Mouse (Mus musculus) embryonic stem cell, embryonic (primary cell): ENCODE measurements around the gene Ube2i.

Source experiments
- CTCF ChIA-PET, 4 experiments: fragments of 300-600 bp in 2 of 4; fragments of 350-600 bp in 2 of 4; sonication (Branson Sonifier 250); formaldehyde crosslinking; loops; one replicate each; lab custom pipeline; 2022; ENCODE audit warnings: inconsistent platforms in 2 of 4; lab: Charles Lee
- POLR2A ChIA-PET, 4 experiments: fragments of 300-600 bp in 2 of 4; fragments of 350-600 bp in 2 of 4; sonication (Branson Sonifier 250); formaldehyde crosslinking; loops; one replicate each; lab custom pipeline; 2022; ENCODE audit warnings: antibody characterized with exemption in 4 of 4, inconsistent platforms in 1 of 4; lab: Charles Lee

Gene Ube2i

DNA sequence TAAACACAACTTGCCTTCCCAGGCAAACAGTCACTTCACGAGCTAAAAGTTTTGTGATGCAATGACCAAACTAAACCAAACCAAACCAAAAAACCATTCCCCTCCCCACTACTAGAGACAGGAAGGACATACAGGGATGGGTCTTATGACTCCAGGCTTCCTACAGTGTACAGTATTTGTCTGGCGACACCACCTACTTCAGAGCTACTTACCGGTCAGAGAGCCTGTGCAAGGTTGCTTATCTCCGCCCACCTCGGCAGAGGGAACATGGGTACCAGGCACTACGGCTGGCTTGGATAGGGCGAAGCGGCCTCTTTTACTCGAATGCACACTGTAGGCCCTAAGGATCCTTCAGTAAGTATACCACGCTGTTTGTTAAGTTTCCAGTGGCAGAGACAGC is 2.1 kb downstream of the Ube2i start:
- ChIA-PET POLR2A (interaction anchor here (0.7 to 13.7 kb wide), 45 partner anchors 7 to 744 kb away, joined by 3 to 336 read pairs (median 5); partner anchors contain the start of genes Baiap3 (in 3 of the 4), Gnptg (in 2 of the 4), Tsr3 (in 2 of the 4) and BC003965 (in 1 of the 4)), CTCF (interaction anchor here (0.6 to 4.3 kb wide), 5 partner anchors 10 to 568 kb away, joined by 3 to 32 read pairs (median 4); no protein-coding TSS in a partner anchor)

- CTCF ChIA-PET, result interaction anchor here in 2 of 4 experiments (0.6 to 4.3 kb wide), 2 partner anchors 15 to 72 kb away, joined by 3 to 32 read pairs; no protein-coding TSS in a partner anchor
- POLR2A ChIA-PET, result interaction anchor here in 3 of 4 experiments (0.6 to 13.7 kb wide), 17 partner anchors 6 to 937 kb away, joined by 3 to 336 read pairs (median 8); partner anchors contain the start of genes Baiap3 (in 3 of the 3), Gnptg (in 2 of the 3), Tsr3 (in 2 of the 3) and Arhgdig (in 1 of the 3)
These were observed 3.6 kb downstream of the Ube2i start for GRCm38 (mm10) chr17:25270795-25271335.

DNA sequence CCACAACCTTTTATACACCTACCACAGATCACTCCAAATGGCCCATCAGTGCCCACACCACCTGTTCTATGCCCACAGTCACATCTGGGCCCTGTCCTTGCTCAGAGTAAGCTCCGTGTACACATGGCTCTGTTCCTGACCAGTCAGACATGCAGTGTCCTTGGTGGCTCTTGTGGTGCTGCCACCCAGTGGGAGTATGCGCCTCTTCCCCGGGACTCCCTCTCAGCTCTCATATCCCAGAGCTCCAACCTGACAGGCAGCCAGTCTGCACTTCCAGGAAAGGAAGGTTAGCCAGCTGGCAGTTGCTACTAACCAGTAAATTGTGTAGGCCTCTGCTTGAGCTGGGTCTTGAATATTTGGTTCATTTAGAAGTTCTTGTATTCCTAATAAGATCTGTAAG is 10.0 kb downstream of the Ube2i start:
- ChIA-PET CTCF (interaction anchor here in 3 of 4 experiments (0.6 to 2.0 kb wide), 12 partner anchors 8 to 147 kb away, joined by 3 to 8 read pairs (median 4); partner anchors contain the start of genes Ube2i (in 2 of the 3), Baiap3 (in 1 of the 3), Gnptg (in 1 of the 3) and Tsr3 (in 1 of the 3)), POLR2A (interaction anchor here in 3 of 4 experiments (0.6 to 13.7 kb wide), 17 partner anchors 8 to 254 kb away, joined by 3 to 336 read pairs (median 3); partner anchors contain the start of genes Ube2i (in 3 of the 3), Baiap3 (in 2 of the 3), BC003965 (in 1 of the 3) and Gnptg (in 1 of the 3))

DNA sequence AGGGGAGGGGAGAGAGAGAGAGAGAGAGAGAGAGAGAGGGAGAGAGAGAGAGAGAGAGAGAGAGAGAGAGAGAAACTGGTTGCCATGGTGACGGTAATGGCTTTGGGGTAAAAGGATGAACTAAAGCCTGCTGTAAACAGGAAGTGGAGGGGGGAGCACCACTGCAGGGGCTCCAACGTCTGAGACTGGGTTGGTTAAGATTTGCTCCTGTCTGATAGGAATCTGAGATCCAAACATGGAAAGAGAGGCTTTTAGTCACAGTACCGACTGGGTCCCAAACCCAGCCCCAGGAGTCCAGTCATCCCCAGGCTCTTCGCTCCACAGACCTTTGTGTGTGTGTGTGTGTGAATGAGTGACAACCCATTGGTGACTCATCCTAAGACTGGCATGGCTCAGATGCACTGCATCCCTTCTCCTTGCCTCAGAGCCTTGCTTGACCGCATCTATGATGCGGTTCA is 16.6 kb downstream of the Ube2i start:
- ChIA-PET CTCF (interaction anchor here in 1 of 4 experiments (0.8 kb wide), 1 partner anchor 16 kb away, joined by 3 read pairs; no protein-coding TSS in a partner anchor), POLR2A (interaction anchor here in 2 of 4 experiments (0.9 to 3.3 kb wide), 4 partner anchors 10 to 21 kb away, joined by 3 to 52 read pairs (median 12); partner anchors contain the start of gene Ube2i (in 1 of the 2))

- ChIA-PET CTCF (interaction anchor here in 3 of 4 experiments (0.6 to 1.6 kb wide), 11 partner anchors 8 to 333 kb away, joined by 3 to 11 read pairs (median 3); partner anchors contain the start of genes Gnptg (in 1 of the 3), Mapk8ip3 (in 1 of the 3) and Tsr3 (in 1 of the 3)), POLR2A (interaction anchor here (0.7 to 22.9 kb wide), 19 partner anchors 9 to 640 kb away, joined by 3 to 336 read pairs (median 6); partner anchors contain the start of genes Gnptg (in 3 of the 4), Tsr3 (in 3 of the 4), Ube2i (in 2 of the 4) and Cacna1h (in 1 of the 4))
These were observed 18.2 kb downstream of the Ube2i start, which contains the start of gene Baiap3 for GRCm38 (mm10) chr17:25256140-25256754. Gene Baiap3, minus strand, starts transcription at chr17:25256364.

DNA sequence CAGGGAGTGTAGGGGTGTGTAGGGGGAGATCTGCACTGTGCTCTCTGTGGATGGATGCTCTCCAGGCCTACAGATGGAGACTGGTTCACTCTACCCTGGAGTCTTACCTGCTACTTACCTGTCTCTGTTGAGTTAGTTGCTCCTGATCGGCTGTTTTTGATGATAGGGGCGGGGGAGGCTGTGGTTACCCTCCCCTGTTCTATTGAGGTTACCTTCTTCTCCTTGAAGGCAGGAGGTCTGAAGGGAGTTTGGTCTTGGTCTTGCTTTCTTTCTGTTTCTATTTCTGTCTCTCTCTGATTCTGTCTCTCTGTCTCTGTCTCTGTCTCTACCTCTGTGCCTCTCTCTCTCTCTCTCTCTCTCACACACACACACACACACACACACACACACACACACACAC is 19.3 kb downstream of the Ube2i start:
- ChIA-PET CTCF (interaction anchor here in 2 of 4 experiments (0.7 to 1.9 kb wide), 5 partner anchors 9 to 318 kb away, joined by 3 to 7 read pairs (median 4); partner anchors contain the start of gene Mapk8ip3 (in 1 of the 2)), POLR2A (interaction anchor here (0.6 to 22.9 kb wide), 18 partner anchors 8 to 974 kb away, joined by 3 to 336 read pairs (median 6); partner anchors contain the start of genes Gnptg (in 4 of the 4), Tsr3 (in 4 of the 4), Ube2i (in 2 of the 4) and Nthl1 (in 1 of the 4))

DNA sequence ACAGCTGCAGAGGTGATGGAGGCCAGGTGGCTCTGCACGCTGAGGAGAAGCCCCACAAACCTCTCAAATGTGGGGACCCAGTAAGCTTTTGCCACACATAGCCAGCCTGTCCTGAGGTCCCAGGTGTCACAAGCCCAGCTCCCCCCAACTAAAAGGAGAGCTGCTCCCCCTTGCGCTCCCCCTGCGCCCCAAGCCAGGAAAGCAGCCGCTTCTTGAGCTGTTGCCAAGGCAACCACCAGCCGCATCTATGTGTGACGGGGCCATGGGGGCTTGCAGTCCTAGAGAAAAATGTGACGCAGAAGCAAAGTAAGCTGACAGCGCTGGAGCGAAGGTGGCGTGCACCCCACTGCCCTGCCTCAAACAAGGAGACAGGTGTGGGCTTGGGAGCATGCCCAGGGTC is 20.7 kb downstream of the Ube2i start:
- ChIA-PET CTCF (interaction anchor here in 3 of 4 experiments (1.0 to 1.9 kb wide), 4 partner anchors 10 to 16 kb away, joined by 3 to 7 read pairs (median 4); no protein-coding TSS in a partner anchor), POLR2A (interaction anchor here in 3 of 4 experiments (0.8 to 22.9 kb wide), 12 partner anchors 8 to 726 kb away, joined by 3 to 336 read pairs (median 10); partner anchors contain the start of genes Gnptg (in 3 of the 3), Tsr3 (in 3 of the 3), Ube2i (in 2 of the 3) and Nthl1 (in 1 of the 3))

DNA sequence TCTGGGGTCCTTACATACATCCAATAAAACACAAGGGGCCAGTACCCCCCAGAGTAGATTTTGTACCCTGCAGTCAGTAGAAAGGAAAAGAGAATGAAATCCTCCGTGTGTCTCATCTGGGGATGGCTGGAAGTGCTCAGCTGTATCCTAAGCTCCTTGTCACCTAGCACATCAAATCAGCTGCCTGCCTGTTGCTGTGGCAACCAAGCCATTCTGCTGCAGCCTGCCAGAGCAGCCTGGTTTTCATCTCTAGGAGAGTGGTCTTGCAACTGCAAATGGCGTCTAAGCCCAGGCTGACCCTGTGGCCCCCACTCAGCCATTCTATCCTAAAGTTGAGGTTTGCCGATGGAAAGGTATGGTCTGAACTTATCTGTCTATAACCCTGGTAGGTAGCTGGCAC is 21.8 kb downstream of the Ube2i start:
- ChIA-PET POLR2A (interaction anchor here in 2 of 4 experiments (0.9 to 22.9 kb wide), 6 partner anchors 7 to 21 kb away, joined by 3 to 336 read pairs (median 30); partner anchors contain the start of genes Ube2i (in 2 of the 2), Gnptg (in 1 of the 2) and Tsr3 (in 1 of the 2)), CTCF (no interaction called here)

- ChIA-PET CTCF (interaction anchor here in 1 of 4 experiments (0.6 kb wide), 1 partner anchor 511 kb away, joined by 4 read pairs; no protein-coding TSS in a partner anchor), POLR2A (interaction anchor here in 2 of 4 experiments (0.6 to 22.9 kb wide), 5 partner anchors 11 to 1205 kb away, joined by 3 to 336 read pairs (median 5); partner anchors contain the start of genes Gnptg (in 1 of the 2), Tsr3 (in 1 of the 2) and Ube2i (in 1 of the 2))
These were observed 24.1 kb downstream of the Ube2i start for GRCm38 (mm10) chr17:25250181-25250835.

DNA sequence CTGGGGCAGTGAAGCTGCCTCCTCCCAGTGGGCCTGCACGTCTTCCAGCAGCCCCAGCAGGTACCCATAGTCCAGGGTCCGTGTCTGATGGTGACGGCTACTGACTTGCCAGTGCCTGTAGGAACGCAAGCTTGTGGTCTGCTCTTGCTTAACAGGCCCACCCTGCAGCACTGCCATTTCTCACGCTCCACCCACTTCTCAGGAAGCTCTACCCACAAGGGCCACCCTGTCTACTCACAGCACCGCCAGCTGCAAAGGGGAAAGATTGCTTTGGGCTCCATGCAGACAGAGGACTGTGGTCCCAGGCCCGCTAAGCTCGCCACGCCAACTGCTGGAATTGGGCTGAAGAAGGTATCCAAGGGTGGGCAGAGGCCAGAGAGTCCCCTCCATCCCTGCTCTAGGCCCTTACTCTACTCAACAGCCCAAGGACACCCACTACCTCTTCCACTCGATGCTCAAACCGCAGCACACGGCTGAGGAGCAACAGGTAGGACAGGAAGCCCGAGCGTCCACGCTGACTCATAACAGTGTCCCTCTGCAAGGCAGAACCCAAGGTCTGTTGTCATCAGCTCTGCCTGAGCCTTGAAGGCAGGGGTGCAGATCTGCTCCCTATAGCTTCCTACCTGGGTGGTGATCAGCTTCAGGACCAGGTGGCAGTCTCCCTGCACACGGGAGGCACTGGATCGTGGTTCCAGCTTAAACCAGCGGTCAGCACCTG is 26.2 kb downstream of the Ube2i start:
- ChIA-PET CTCF (interaction anchor here in 3 of 4 experiments (0.5 to 0.9 kb wide), 8 partner anchors 8 to 702 kb away, joined by 3 to 12 read pairs (median 4); partner anchors contain the start of genes Gnptg (in 1 of the 3) and Tsr3 (in 1 of the 3)), POLR2A (interaction anchor here in 3 of 4 experiments (0.5 to 22.9 kb wide), 16 partner anchors 6 to 398 kb away, joined by 3 to 336 read pairs (median 4); partner anchors contain the start of genes Baiap3 (in 2 of the 3), Gnptg (in 2 of the 3), Tsr3 (in 2 of the 3) and Ube2i (in 2 of the 3))

DNA sequence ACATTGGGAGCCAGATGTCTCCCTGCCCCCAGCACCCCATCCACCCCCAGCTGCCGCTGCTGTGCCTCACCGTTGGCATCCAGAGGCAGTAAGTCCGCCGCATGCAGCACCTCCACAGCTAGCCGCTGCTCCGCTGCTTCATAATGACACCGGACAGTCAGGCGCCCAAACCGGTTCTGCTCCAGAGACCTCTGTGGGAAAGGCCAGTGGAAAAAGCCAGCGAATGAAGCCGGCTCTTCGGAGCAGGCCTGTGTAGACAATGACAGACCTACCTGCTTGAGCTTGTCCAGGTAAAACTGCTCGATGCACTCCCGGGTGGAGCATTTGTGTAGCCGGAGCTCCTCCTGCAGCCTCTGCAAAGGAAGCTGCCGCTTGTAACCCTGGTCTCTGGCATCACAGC is 30.2 kb downstream of the Ube2i start:
- CTCF ChIA-PET, result interaction anchor here (0.5 to 2.0 kb wide), 11 partner anchors 11 to 498 kb away, joined by 3 to 11 read pairs (median 3); partner anchors contain the start of genes Baiap3 (in 2 of the 4), Tmem204 (in 1 of the 4) and Ube2i (in 1 of the 4)
- POLR2A ChIA-PET, result interaction anchor here (0.6 to 22.9 kb wide), 24 partner anchors 9 to 565 kb away, joined by 3 to 336 read pairs (median 4); partner anchors contain the start of genes Baiap3 (in 3 of the 4), Ube2i (in 2 of the 4), BC003965 (in 1 of the 4) and Ccdc154 (in 1 of the 4)

GRCm38 (mm10) chr17:25243131-25243780 is 31.2 kb downstream of the Ube2i start:
- CTCF ChIA-PET, result interaction anchor here (0.7 to 2.0 kb wide), 9 partner anchors 12 to 497 kb away, joined by 3 to 11 read pairs (median 3); partner anchors contain the start of genes Baiap3 (in 2 of the 4) and Ube2i (in 1 of the 4)
- POLR2A ChIA-PET, result interaction anchor here (0.5 to 22.9 kb wide), 19 partner anchors 11 to 1802 kb away, joined by 3 to 336 read pairs (median 5); partner anchors contain the start of genes Baiap3 (in 3 of the 4), Ube2i (in 2 of the 4), BC003965 (in 1 of the 4) and Ccdc154 (in 1 of the 4)

GRCm38 (mm10) chr17:25239695-25240636 is 34.5 kb downstream of the Ube2i start, which contains the start of the genes Gnptg and Tsr3:
Gene Gnptg, minus strand, starts transcription at chr17:25240124.
Gene Tsr3, plus strand, starts transcription at chr17:25240170.
- CTCF ChIA-PET, result interaction anchor here (0.5 to 1.4 kb wide), 11 partner anchors 8 to 893 kb away, joined by 3 to 6 read pairs (median 3); partner anchors contain the start of genes Baiap3 (in 1 of the 4) and Ube2i (in 1 of the 4)
- POLR2A ChIA-PET, result interaction anchor here (0.6 to 22.9 kb wide), 46 partner anchors 8 to 517 kb away, joined by 3 to 336 read pairs (median 4); partner anchors contain the start of genes BC003965 (in 3 of the 4), Baiap3 (in 3 of the 4), Ube2i (in 2 of the 4) and Chtf18 (in 1 of the 4)
